Mouse (Mus musculus) liver, embryonic 16.5 days (tissue): ENCODE measurements at regions not wholly inside any gene's neighbourhood (a gene's known extent, or its start where the extent isn't known, plus 50 kb on each side); places are given as distances from the start of the nearest gene placed in this dataset.

Experiments used
- ATAC-seq: fragments of 200-750 bp; cut with Nextera tagmentation; 2 replicates; pipeline ENCODE4 v1.8.0; 2017; ENCODE audit warnings: low read depth, mild to moderate bottlenecking, moderate number of reproducible peaks, moderate library complexity
- H3K27ac ChIP-seq: fragments of 300-500 bp; sonication (generic); 2 replicates; pipeline ENCODE4 v1.5.1; 2014; ENCODE audit warnings: mild to moderate bottlenecking, low read length
- H3K27me3 ChIP-seq: fragments of 300-500 bp; sonication (generic); 2 replicates; pipeline ENCODE4 v1.6.1; 2014; ENCODE audit warnings: low read depth, low read length, mixed read lengths; ENCODE audit not compliant: control insufficient read depth, insufficient read depth
- H3K36me3 ChIP-seq: fragments of 300-500 bp; sonication (generic); 2 replicates; pipeline ENCODE4 v1.6.1; 2014; ENCODE audit warnings: mild to moderate bottlenecking; ENCODE audit not compliant: control insufficient read depth, insufficient read depth
- H3K4me1 ChIP-seq: fragments of 300-500 bp; sonication (generic); 2 replicates; pipeline ENCODE4 v1.6.1; 2014; ENCODE audit warnings: low read depth, low read length, mixed read lengths; ENCODE audit not compliant: control insufficient read depth
- H3K4me2 ChIP-seq: fragments of 300-500 bp; sonication (generic); 2 replicates; pipeline ENCODE4 v1.6.1; 2014; ENCODE audit warnings: low read depth, low read length, mixed read lengths
- H3K4me3 ChIP-seq: fragments of 300-500 bp; sonication (generic); 2 replicates; pipeline ENCODE4 v1.5.1; 2014; ENCODE audit warnings: low read depth, mild to moderate bottlenecking, low read length
- H3K9ac ChIP-seq: fragments of 300-500 bp; sonication (generic); 2 replicates; pipeline ENCODE4 v1.6.1; 2014; ENCODE audit warnings: low read depth, low read length
- H3K9me3 ChIP-seq: fragments of 300-500 bp; sonication (generic); replicated peaks from 2 replicates; pipeline ENCODE4 v1.6.1; 2016; ENCODE audit warnings: low read length; ENCODE audit not compliant: control insufficient read depth
- WGBS: fragments of 180-500 bp; shearing (Covaris S2); extraction: QIAGEN DNeasy Blood & Tissue Kit; methylation state at CpG from one replicate; pipeline ENCODE4 v1.1.7; 2014; ENCODE audit not compliant: insufficient replicate concordance; 5-methylcytosine and 5-hydroxymethylcytosine counted together

DNA sequence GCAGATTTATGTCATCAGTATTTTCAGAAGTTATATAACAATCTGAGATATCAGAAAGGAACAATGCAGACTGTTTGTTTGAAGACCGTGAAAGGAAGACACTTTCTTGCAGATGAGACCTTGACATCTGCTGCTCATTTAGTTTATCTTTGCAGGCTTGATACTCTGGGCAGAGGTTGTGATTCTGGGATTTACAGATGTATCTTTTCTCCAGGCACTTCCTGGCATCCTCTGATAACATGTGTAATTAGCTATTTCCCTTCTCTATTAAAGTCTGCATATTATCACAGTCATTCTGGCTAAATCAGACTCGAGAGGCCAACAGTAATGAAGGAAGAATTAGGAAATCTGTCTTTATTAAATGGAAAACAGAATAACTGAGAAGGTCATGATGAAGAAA lies 268.7 kb upstream of the Slco3a1 start:
- Histone ChIP-seq H3K9ac (no peak overlapping the region), H3K27me3 (no peaks in the 10 kb centered on the region), H3K27ac (no peak overlapping the region), H3K4me3 (no peak overlapping the region), H3K4me2 (no peak overlapping the region), H3K36me3 (no peaks in the 10 kb centered on the region), H3K9me3 (no peaks in the 10 kb centered on the region), H3K4me1 (no peaks in the 10 kb centered on the region)
- ATAC-seq = no peak
- 31% methylated on average over 2 of the region's 2 CpGs for WGBS

DNA sequence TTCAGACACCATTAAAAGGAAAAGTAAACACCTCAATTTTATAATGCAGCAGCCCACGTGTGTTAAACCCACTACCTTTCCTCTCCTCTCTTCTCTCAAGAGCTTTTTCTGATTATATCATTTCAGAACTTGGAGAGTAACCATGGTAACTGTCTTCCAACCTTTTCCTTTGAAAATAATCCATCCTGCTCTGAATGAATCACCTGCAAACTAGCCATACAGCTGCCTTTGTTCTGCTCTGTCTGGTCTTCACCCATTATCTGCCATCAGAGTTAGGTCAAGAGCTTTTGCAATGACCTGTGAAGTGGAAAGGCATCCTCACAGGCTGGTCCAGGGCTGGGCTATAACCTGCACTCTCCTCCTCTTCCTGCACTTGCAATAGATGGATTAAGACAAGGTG lies 238.7 kb upstream of the Slco3a1 start:
- Histone ChIP-seq H3K4me3 (no peak overlapping the region), H3K9me3 (no peaks in the 10 kb centered on the region), H3K36me3 (no peaks in the 10 kb centered on the region), H3K9ac (no peak overlapping the region), H3K27ac (no peak overlapping the region), H3K27me3 (no peaks in the 10 kb centered on the region), H3K4me1 (no peaks in the 10 kb centered on the region), H3K4me2 (no peak overlapping the region)
- ATAC-seq = no peak
- WGBS = 29% methylated on average over 1 of the region's 1 CpGs

DNA sequence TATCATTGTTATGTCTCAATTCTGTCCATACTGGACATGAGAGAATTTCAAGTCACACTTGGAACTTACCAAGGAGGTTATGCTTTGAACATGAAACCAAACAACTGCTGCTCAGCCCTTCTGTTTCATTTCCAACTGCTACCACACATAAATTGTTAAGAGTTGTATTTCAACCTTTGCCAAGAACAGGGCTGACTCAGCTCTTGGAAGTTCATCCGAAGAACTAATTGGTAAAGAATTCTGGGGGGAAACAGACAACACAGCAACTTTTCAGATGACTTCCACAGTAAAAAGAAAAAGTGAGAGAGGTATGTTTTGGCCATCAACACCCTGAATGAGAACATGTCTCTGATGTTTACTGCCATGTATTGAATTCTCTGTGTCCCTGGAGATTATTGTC lies 234.1 kb upstream of the Slco3a1 start:
- no peak for ATAC-seq
- no peak overlapping the region for H3K27ac ChIP-seq
- no peak overlapping the region for H3K4me3 ChIP-seq
- H3K4me1 ChIP-seq = no peaks in the 10 kb centered on the region
- H3K9ac ChIP-seq = no peak overlapping the region
- H3K36me3 ChIP-seq = no peaks in the 10 kb centered on the region
- no peaks in the 10 kb centered on the region for H3K9me3 ChIP-seq
- 73% methylated on average over 1 of the region's 1 CpGs for WGBS
- H3K4me2 ChIP-seq = no peak overlapping the region
- H3K27me3 ChIP-seq = no peaks in the 10 kb centered on the region

DNA sequence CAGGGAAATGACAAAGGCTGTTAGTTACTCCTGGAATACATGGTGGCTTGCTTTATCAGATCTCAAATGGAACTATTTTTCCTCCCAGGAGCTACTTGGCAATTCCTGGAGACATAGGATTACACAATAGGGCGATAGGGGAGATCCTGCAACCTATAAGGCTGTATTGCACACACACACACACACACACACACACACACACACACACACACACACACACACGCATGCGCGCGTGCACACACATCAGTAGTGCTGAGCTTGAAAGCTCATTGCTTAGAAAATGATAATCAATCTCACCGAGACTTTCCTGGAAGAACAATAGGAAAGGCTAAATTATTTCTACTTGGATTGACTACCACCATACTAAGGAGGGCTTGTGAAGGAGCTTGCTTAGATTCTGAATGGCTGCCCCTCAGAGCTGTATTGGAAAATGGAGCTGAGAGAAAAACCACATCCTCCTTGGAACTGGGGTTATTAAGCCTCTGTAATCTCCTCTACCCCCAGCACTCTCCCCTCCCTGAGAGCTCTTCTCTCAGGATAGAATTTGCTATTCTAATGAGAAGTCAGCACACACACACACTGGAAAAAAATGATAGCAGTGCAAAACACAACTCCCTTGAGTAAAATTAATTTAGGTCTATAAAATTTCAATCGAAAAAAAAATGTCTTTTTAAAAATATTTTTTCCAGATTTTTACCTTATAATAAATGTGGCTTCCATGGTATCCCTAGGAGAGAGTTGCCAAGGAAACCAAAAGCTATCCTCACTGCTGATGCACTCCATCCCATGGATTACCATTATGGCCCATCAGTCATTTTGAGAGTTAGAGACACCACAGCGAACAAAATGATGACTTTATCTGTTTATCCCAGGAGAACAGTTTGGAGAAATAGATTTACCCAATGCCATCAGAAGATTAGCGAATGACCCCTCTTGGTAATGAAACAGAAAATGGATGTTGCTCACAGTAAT lies 217.1 kb upstream of the Slco3a1 start:
- Histone ChIP-seq H3K27ac (no peak overlapping the region), H3K4me2 (no peak overlapping the region), H3K9ac (no peak overlapping the region), H3K36me3 (no peaks in the 10 kb centered on the region), H3K4me1 (no peaks in the 10 kb centered on the region), H3K9me3 (no peaks in the 10 kb centered on the region), H3K4me3 (no peak overlapping the region), H3K27me3 (no peaks in the 10 kb centered on the region)
- 62% methylated on average over 9 of the region's 9 CpGs for WGBS
- no peak for ATAC-seq

DNA sequence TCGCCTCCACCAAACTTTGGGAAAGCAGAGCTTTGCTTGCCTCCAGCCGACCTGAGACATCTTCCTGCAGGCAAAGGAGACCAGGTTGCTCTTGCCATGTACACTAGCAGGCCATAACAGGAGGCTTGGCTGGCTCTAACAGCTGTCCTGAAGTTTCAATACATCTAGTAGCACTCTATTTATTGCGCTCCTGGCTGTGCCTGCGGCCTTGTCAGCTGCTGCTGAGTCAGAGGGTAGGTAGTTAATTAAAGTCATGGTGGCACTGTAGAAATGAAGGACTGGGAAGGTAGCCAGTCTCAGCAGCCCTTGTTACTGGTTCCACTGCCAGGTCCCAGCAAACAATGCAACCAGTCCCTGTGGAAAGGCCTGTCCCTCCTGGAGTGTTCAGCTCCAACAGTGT lies 212.0 kb upstream of the Slco3a1 start:
- H3K27ac ChIP-seq = no peak overlapping the region
- no peak overlapping the region for H3K4me2 ChIP-seq
- no peaks in the 10 kb centered on the region for H3K9me3 ChIP-seq
- no peak overlapping the region for H3K9ac ChIP-seq
- no peaks in the 10 kb centered on the region for H3K36me3 ChIP-seq
- H3K4me3 ChIP-seq = no peak overlapping the region
- no peaks in the 10 kb centered on the region for H3K27me3 ChIP-seq
- H3K4me1 ChIP-seq = no peaks in the 10 kb centered on the region
- WGBS = 64% methylated on average over 4 of the region's 4 CpGs
- no peak for ATAC-seq

DNA sequence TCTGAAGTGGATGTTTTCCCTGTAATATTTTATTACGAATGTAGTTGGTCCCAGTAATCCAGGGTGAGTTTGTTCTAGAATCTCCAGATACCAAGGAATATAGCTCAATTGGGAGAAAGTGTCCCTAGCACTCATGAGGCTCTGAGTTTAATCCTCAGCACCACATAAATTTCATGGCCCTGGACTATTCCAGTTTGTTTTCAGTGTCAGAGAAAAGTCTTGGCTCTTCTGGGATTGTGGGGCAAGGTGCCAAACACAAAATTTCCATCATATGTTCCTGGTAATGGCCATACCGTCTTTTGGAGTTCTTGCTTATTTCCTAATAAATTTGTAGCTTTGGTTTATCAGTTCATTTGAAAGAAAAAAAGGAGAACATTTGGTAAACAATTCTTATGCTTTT lies 202.9 kb upstream of the Slco3a1 start:
- ATAC-seq = no peak
- Histone ChIP-seq H3K4me1 (no peaks in the 10 kb centered on the region), H3K27me3 (no peaks in the 10 kb centered on the region), H3K4me2 (no peak overlapping the region), H3K9ac (no peak overlapping the region), H3K27ac (no peak overlapping the region), H3K36me3 (no peaks in the 10 kb centered on the region), H3K4me3 (no peak overlapping the region), H3K9me3 (no peaks in the 10 kb centered on the region)
- WGBS = 60% methylated on average over 2 of the region's 2 CpGs

DNA sequence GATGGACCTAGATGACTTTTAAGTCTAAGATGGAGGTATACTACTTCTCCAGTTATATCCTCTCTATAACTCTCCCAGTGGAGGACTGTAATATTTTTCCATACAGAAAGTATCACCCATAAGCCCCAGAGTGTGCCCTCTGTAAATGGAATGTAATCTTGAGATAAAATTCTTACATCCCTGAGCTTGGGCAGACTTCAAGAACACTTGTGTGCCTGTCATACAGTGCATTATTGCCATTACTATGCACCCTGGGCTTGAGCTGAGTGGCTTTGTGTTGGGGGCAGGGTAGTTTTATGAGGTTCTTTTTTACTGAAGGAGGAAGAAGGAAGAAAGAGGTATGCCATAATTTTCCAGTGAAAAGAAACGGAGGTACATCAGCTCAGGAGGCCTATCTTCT lies 193.1 kb upstream of the Slco3a1 start:
- Histone ChIP-seq H3K9ac (no peak overlapping the region), H3K36me3 (no peaks in the 10 kb centered on the region), H3K9me3 (no peaks in the 10 kb centered on the region; the same call in 1 of the 2 replicates), H3K4me3 (no peak overlapping the region), H3K4me2 (no peak overlapping the region), H3K27me3 (no peaks in the 10 kb centered on the region), H3K27ac (no peak overlapping the region), H3K4me1 (no peaks in the 10 kb centered on the region)
- WGBS = 39% methylated on average over 1 of the region's 1 CpGs
- ATAC-seq = no peak

DNA sequence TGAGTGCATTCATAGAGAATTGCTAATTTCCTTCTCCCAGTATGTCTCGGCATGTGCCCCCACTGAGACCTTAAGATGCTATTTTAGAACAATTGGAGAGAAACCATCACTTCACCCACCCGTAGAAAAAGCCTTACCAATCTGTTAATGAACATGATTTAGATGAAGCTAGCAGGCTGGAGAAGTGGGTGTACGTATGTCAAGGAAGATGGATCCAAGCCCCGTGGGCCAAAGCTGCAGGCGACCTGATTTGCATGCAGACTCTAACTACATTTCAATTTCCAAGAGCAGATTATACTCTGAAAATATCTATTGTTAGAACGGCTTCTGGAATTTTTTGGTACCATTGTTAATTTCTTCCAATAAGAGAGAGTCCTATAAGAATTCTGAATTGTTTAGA lies 180.4 kb upstream of the Slco3a1 start:
- no peak overlapping the region for H3K4me3 ChIP-seq
- no peaks in the 10 kb centered on the region for H3K9me3 ChIP-seq
- WGBS = 58% methylated on average over 6 of the region's 6 CpGs
- ATAC-seq = no peak
- no peaks in the 10 kb centered on the region for H3K4me1 ChIP-seq
- H3K4me2 ChIP-seq = no peak overlapping the region
- no peaks in the 10 kb centered on the region for H3K36me3 ChIP-seq
- no peaks in the 10 kb centered on the region for H3K27me3 ChIP-seq
- H3K27ac ChIP-seq = no peak overlapping the region
- no peak overlapping the region for H3K9ac ChIP-seq

DNA sequence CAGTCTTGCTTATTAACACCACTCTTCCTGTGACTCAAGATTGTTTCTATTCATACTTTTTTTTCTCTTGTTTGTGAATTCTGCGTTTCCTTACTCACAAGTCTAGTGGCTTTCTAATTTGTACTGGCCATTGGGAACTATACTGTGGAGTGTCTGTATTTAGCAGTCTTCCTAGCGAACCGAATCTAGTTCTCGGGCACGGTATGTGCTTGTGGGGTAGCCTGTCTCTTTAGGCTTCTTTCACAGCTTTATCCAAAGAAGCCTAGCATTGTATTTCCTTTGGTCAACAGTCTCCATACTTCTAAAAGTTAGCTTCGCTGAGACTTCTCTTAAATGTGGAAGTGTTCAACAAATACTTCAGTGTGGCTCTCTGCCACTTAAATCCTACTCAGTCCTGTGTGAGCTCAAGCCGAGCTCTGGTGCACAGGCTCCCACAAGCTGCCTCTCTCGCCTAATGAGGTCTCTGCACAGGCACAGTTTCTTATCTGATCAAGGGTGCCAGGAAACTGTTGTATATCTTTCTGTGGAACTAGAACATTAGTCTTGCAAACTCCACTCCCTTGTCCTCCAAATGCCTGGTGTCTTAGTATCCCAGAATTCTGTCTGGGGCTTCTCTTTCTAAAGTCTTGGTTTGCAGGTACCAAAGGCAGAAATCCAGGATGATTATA lies 171.9 kb upstream of the Slco3a1 start:
- no peak for ATAC-seq
- H3K4me1 ChIP-seq = no peaks in the 10 kb centered on the region
- H3K9ac ChIP-seq = no peak overlapping the region
- no peak overlapping the region for H3K27ac ChIP-seq
- no peaks in the 10 kb centered on the region for H3K9me3 ChIP-seq
- WGBS = 25% methylated on average over 8 of the region's 8 CpGs
- H3K4me3 ChIP-seq = no peak overlapping the region
- H3K27me3 ChIP-seq = no peaks in the 10 kb centered on the region
- H3K4me2 ChIP-seq = no peak overlapping the region
- H3K36me3 ChIP-seq = no peaks in the 10 kb centered on the region
